Mouse (Mus musculus) forebrain, embryonic 11.5 days (tissue): ENCODE measurements around the gene Rps6kb2. TPM values are rescaled to one million over a fixed set of nuclear protein-coding genes. Genes with fewer than 3 reads are reported as not detected.

ENCODE experiments used
- ATAC-seq: fragments of 200-750 bp; cut with Nextera tagmentation; replicated peaks from 2 replicates; pipeline ENCODE4 v1.8.0; 2017; ENCODE audit warnings: moderate TSS enrichment; ENCODE audit not compliant: low FRiP score
- DNase-seq: peaks from one replicate; pipeline ENCODE4 v3.0.0-alpha.2; 2017; ENCODE audit warnings: low spot score
- H3K27ac ChIP-seq: fragments of 300-500 bp; sonication (generic); 2 replicates; pipeline ENCODE4 v1.5.1; 2014; ENCODE audit warnings: low read depth, low read length
- H3K27me3 ChIP-seq: fragments of 300-500 bp; sonication (generic); 2 replicates; pipeline ENCODE4 v1.6.1; 2014; ENCODE audit warnings: mild to moderate bottlenecking, low read length, mixed read lengths; ENCODE audit not compliant: control insufficient read depth, insufficient read depth
- H3K36me3 ChIP-seq: fragments of 300-500 bp; sonication (generic); 2 replicates; pipeline ENCODE4 v1.6.1; 2014; ENCODE audit warnings: mild to moderate bottlenecking, low read length, moderate library complexity, mixed read lengths; ENCODE audit not compliant: control insufficient read depth, insufficient read depth
- H3K4me1 ChIP-seq: fragments of 300-500 bp; sonication (generic); replicated peaks from 2 replicates; pipeline ENCODE4 v1.6.1; 2014; ENCODE audit warnings: low read length, mixed read lengths; ENCODE audit not compliant: control insufficient read depth, insufficient read depth
- H3K4me2 ChIP-seq: fragments of 300-500 bp; sonication (generic); 2 replicates; pipeline ENCODE4 v1.6.1; 2014; ENCODE audit warnings: low read depth, mild to moderate bottlenecking, low read length, moderate library complexity, mixed read lengths; ENCODE audit not compliant: severe bottlenecking
- H3K4me3 ChIP-seq: fragments of 300-500 bp; sonication (generic); 2 replicates; pipeline ENCODE4 v1.5.1; 2014; ENCODE audit warnings: low read depth, low read length
- H3K9ac ChIP-seq: fragments of 300-500 bp; sonication (generic); 2 replicates; pipeline ENCODE4 v1.6.1; 2014; ENCODE audit warnings: low read length
- H3K9me3 ChIP-seq: fragments of 300-500 bp; sonication (generic); 2 replicates; pipeline ENCODE4 v1.6.1; 2016; ENCODE audit warnings: low read length, mixed read lengths; ENCODE audit not compliant: control insufficient read depth
- WGBS: fragments of 180-500 bp; shearing (Covaris S2); extraction: QIAGEN DNeasy Blood & Tissue Kit; methylation state at CpG from one replicate; pipeline ENCODE4 v1.1.7; 2014; 5-methylcytosine and 5-hydroxymethylcytosine counted together
- polyA plus RNA-seq: library from polyadenylated mRNA; unstranded; fragments of >200 nt; fragmentation: Nextera tagmentation; extraction: Ambion mirVana; gene quantifications from 2 replicates; pipeline ENCODE4 v1.2.1, GENCODE M21; 2014

The Rps6kb2 gene
- 50.1 and 55.8 TPM in 2 replicates for polyA plus RNA-seq

GRCm38 (mm10) chr19:4162646-4163542 lies at the start of gene Rps6kb2:
Rps6kb2 (minus strand) TSS chr19:4163354.
- Histone ChIP-seq H3K36me3 (peaks cover 2% of the 10 kb centered on the region; the same call in 1 of the 2 replicates), H3K4me1 (peaks cover 6% of the 10 kb centered on the region), H3K9me3 (no peaks in the 10 kb centered on the region), H3K4me3 (peak within 1 kb of the TSS; percentile 69), H3K4me2 (peak within 1 kb of the TSS; percentile 87), H3K27ac (peak within 1 kb of the TSS; percentile 53; the same call in 1 of the 2 replicates), H3K9ac (peak within 1 kb of the TSS; percentile 67), H3K27me3 (no peaks in the 10 kb centered on the region)
- DNase-seq (peak; percentile 96), ATAC-seq (peak; percentile 90)
- 7% methylated on average over 42 of the region's 42 CpGs for WGBS

- 18% methylated on average over 4 of the region's 4 CpGs for WGBS
- no peak for DNase-seq
- Histone ChIP-seq H3K9ac (peak overlapping the region; percentile 7; the same call in 1 of the 2 replicates), H3K27me3 (peaks cover 31% of the 10 kb centered on the region), H3K9me3 (no peaks in the 10 kb centered on the region), H3K4me3 (no peak overlapping the region), H3K27ac (no peak overlapping the region), H3K36me3 (no peaks in the 10 kb centered on the region), H3K4me1 (peaks cover 23% of the 10 kb centered on the region), H3K4me2 (no peak overlapping the region)
- no peak for ATAC-seq
These were observed 48.9 kb upstream of the Rps6kb2 start for GRCm38 (mm10) chr19:4211891-4212588.

GRCm38 (mm10) chr19:4208563-4208962 lies 45.4 kb upstream of the Rps6kb2 start:
- Histone ChIP-seq H3K9ac (no peak overlapping the region), H3K27me3 (peaks cover 10% of the 10 kb centered on the region), H3K36me3 (no peaks in the 10 kb centered on the region), H3K4me3 (no peak overlapping the region), H3K9me3 (no peaks in the 10 kb centered on the region), H3K4me1 (peaks cover 12% of the 10 kb centered on the region), H3K4me2 (no peak overlapping the region), H3K27ac (no peak overlapping the region)
- WGBS = 71% methylated on average over 5 of the region's 5 CpGs
- no peak for ATAC-seq
- no peak for DNase-seq

- Histone ChIP-seq H3K9me3 (no peaks in the 10 kb centered on the region), H3K36me3 (no peaks in the 10 kb centered on the region), H3K4me1 (peaks cover 5% of the 10 kb centered on the region), H3K27ac (no peak overlapping the region), H3K9ac (no peak overlapping the region), H3K27me3 (peaks cover 1% of the 10 kb centered on the region; the same call in 1 of the 2 replicates), H3K4me2 (no peak overlapping the region), H3K4me3 (no peak overlapping the region)
- ATAC-seq (no peak; the same call in 1 of the 2 replicates), DNase-seq (peak; percentile 85)
- WGBS = 0% methylated on average over 2 of the region's 2 CpGs
These were observed 43.8 kb upstream of the Rps6kb2 start for GRCm38 (mm10) chr19:4206971-4207370.

GRCm38 (mm10) chr19:4204889-4205288 lies 41.7 kb upstream of the Rps6kb2 start:
- H3K9ac ChIP-seq = no peak overlapping the region
- no peaks in the 10 kb centered on the region for H3K27me3 ChIP-seq
- no peak overlapping the region for H3K4me3 ChIP-seq
- H3K4me2 ChIP-seq = no peak overlapping the region
- no peaks in the 10 kb centered on the region for H3K9me3 ChIP-seq
- H3K36me3 ChIP-seq = no peaks in the 10 kb centered on the region; the same call in 1 of the 2 replicates
- peaks cover 18% of the 10 kb centered on the region for H3K4me1 ChIP-seq
- ATAC-seq = no peak
- no peak overlapping the region for H3K27ac ChIP-seq
- no peak for DNase-seq
- WGBS = 64% methylated on average over 4 of the region's 4 CpGs

GRCm38 (mm10) chr19:4203604-4204326 lies 40.6 kb upstream of the Rps6kb2 start:
- no peak overlapping the region for H3K4me3 ChIP-seq
- H3K4me2 ChIP-seq = no peak overlapping the region
- H3K27ac ChIP-seq = no peak overlapping the region
- H3K27me3 ChIP-seq = no peaks in the 10 kb centered on the region
- H3K4me1 ChIP-seq = peaks cover 18% of the 10 kb centered on the region
- H3K9ac ChIP-seq = no peak overlapping the region
- WGBS = 71% methylated on average over 13 of the region's 13 CpGs
- H3K9me3 ChIP-seq = no peaks in the 10 kb centered on the region
- no peaks in the 10 kb centered on the region; the same call in 1 of the 2 replicates for H3K36me3 ChIP-seq
- DNase-seq (no peak), ATAC-seq (no peak)

GRCm38 (mm10) chr19:4203148-4203547 lies 40.0 kb upstream of the Rps6kb2 start:
- H3K4me3 ChIP-seq = no peak overlapping the region
- H3K4me1 ChIP-seq = peaks cover 18% of the 10 kb centered on the region
- no peak overlapping the region for H3K27ac ChIP-seq
- H3K9ac ChIP-seq = no peak overlapping the region
- no peaks in the 10 kb centered on the region for H3K9me3 ChIP-seq
- DNase-seq (no peak), ATAC-seq (no peak)
- H3K27me3 ChIP-seq = no peaks in the 10 kb centered on the region
- 67% methylated on average over 3 of the region's 3 CpGs for WGBS
- no peaks in the 10 kb centered on the region; the same call in 1 of the 2 replicates for H3K36me3 ChIP-seq
- H3K4me2 ChIP-seq = no peak overlapping the region

GRCm38 (mm10) chr19:4202149-4202548 lies 39.0 kb upstream of the Rps6kb2 start:
- H3K27me3 ChIP-seq = no peaks in the 10 kb centered on the region
- ATAC-seq (no peak; the same call in 1 of the 2 replicates), DNase-seq (no peak)
- peak overlapping the region; percentile 88 for H3K9ac ChIP-seq
- H3K4me3 ChIP-seq = peak overlapping the region; percentile 69
- no peaks in the 10 kb centered on the region for H3K9me3 ChIP-seq
- H3K27ac ChIP-seq = no peak overlapping the region
- H3K4me2 ChIP-seq = peak overlapping the region; percentile 97
- WGBS = 23% methylated on average over 7 of the region's 7 CpGs
- H3K36me3 ChIP-seq = peaks cover 2% of the 10 kb centered on the region; the same call in 1 of the 2 replicates
- peaks cover 18% of the 10 kb centered on the region for H3K4me1 ChIP-seq
